Mouse (Mus musculus) kidney, adult 10 weeks (tissue): ENCODE results near the gene Vsx1. TPM values are rescaled to one million over a fixed set of nuclear protein-coding genes. Genes with fewer than 3 reads are reported as not detected.

Source experiments
- polyA plus RNA-seq: library from polyadenylated mRNA; stranded (reverse); fragments of 350-450 nt; fragmentation: Illumina TruSeq; extraction: RNeasy Lipid Tissue Mini Kit (QIAGEN cat#74804); gene quantifications from one replicate; pipeline ENCODE4 v1.2.3, GENCODE M21; 2014; ENCODE audit warnings: low read depth, low replicate concordance

Gene Vsx1
- polyA plus RNA-seq, result not detected

DNA sequence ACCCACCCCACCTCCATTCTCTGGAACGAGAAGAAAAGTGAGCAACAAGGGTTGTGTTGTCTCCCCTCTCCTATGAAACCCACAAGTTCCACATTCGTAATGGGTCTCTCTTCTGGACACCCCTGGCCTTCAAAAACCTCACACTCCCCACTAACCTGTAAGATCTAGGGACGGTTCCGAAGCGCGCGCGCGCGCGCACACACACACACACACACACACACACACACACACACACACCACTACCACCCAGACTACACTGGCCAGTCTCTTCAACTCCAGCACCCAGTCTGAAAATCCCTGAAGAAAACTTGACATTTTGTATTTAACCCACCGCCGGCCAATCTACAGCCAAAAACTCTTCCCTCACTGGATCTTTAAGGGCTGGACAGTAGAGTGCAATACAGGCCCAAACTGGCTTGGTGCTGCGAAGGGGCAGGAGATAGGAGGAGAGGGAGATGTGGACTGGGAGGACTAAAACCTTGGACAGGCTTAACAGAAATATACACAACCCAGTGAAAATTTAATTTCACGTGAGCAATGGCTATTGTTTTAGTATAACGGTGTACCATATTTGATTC, at the start of gene Vsx1:
Gene Vsx1, minus strand, starts transcription at position 138 of the 578 bp plus-strand sequence.

DNA sequence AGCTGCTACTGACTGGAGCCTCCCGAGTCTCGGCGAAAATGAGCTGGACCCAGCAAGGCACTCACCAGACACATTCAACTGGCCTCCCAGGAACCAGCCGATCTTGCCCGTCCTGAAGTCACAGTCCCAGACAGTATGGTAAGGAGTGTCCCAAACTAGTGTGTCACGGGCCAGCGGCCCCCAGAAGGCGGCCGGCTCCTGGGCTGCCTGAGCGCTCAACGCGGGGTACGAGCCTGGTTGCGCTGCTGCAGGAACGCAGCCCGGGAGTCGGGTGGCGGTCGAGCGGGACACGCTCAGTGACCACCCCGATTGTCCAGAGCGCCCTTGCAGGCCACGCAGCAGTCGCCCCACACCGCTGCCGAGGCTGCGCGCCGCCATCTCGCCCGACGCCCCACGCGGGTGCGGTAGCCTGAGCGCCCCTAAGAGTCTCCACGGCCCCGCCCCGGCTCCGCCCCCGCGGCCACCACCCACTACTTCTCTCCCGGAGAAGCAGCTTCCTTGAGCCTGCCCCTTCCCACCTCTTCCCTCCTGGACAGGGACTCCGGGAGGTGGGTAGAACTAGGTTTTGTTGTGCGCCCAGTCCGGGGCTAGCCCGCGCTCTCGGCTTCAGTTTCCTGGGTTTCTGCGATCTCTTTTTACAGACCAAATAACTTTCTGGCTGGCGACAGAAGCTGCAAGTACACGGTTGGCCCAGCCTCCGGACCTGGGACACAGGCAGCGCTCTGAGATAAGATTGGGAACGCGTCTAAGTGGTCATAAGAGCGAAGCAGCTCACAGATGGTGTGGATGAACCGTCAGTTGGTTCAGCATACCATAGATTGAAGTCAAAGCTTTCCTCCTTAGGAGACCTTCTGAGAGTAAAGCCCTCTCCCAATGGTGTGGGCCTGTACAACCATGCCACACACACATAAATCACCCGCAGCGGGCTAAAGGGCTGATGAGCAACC, 21.1 kb downstream of the Vsx1 start, which contains the start of gene Acss1:
Gene Acss1, minus strand, starts transcription at position 681 of the 947 bp plus-strand sequence.

Other genes starting within 250 kb of the Vsx1 start
- gene Zfp442, start 237.9 kb downstream of the Vsx1 start, polyA plus RNA-seq, result 11.5 TPM
- not detected for gene Zfp345, start 204.3 kb downstream of the Vsx1 start, polyA plus RNA-seq
- gene Cst7, start 118.9 kb downstream of the Vsx1 start, polyA plus RNA-seq, result not detected
- gene Apmap, start 80.8 kb downstream of the Vsx1 start, polyA plus RNA-seq, result 220 TPM
- 186 TPM for gene Acss1, start 20.9 kb downstream of the Vsx1 start, polyA plus RNA-seq
- 1.1 TPM for gene Entpd6, start 59.7 kb upstream of the Vsx1 start, polyA plus RNA-seq
- gene Pygb, start 97.4 kb upstream of the Vsx1 start, polyA plus RNA-seq, result 5.2 TPM
- 69.4 TPM for gene Abhd12, start 215.4 kb upstream of the Vsx1 start, polyA plus RNA-seq
- gene Gins1, start 216.0 kb upstream of the Vsx1 start, polyA plus RNA-seq, result 2.5 TPM